Mouse (Mus musculus): ENCODE data around the gene Klk1b1.
"Not testable (repeated sequence)": the region's sequence is repeated elsewhere in the genome, so short reads cannot be mapped to it uniquely, and the experiment has no call there.

The Klk1b1 gene

DNA sequence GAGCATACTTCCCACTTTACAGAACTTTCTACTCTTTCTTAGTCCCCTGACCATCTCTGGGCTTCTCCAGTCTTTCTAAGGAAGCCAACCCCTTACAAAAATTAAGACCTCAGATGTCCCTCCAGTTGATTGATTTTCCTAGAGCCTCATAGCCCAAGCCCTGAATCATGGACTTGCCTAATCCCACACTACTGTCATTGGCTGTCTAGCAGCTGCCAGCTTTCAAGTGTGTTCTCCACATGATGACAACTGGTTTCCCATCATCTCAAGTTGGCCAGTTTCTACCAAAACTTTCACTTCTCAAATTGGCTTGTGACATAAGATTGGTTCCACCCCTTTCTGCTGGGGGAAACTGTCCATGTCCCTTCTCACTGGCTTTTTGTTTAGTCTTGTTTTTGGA is 38.3 kb downstream of the Klk1b1 start:
- in situ Hi-C loops (cut with MboI, MseI), result no loop called here

DNA sequence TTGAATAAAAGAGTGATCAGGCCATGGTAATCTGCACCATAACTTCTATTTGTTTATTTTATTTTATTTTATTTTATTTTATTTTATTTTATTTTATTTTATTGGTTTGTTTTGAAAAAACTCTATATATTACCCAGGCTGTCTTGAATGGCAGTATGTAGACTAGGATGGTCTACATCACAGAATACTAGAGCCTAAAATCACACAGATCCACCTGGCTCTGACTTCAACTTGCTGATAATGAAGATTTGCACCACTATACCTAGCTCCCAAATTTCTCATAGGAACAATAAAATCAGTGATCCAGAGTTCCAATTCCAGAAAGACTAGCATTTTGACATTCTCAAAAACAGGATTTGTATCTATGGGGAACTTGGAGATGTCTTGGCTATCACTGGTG is 45.3 kb downstream of the Klk1b1 start, which contains the start of gene Klk1b26:
Klk1b26 (plus strand) TSS at position 301 of the 400 bp plus-strand sequence.
- in situ Hi-C loops (cut with MboI, MseI), result not testable (repeated sequence)

DNA sequence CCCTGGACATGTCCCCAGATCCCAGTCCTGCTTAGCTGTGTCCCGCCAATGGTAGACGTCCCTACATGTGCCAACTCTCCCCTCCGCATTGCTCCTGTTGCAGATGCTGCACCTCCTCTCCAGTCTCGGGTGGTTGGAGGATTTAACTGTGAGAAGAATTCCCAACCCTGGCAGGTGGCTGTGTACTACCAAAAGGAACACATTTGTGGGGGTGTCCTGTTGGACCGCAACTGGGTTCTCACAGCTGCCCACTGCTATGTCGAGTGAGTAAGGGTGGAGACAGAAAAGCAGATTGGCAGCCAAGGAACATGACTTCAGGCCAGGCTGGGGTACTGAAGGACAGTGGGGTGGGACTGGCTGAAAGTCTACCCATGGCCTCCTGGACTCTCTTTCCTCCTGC is 48.1 kb downstream of the Klk1b1 start:
- in situ Hi-C loops (cut with MboI, MseI), result not testable (repeated sequence)

DNA sequence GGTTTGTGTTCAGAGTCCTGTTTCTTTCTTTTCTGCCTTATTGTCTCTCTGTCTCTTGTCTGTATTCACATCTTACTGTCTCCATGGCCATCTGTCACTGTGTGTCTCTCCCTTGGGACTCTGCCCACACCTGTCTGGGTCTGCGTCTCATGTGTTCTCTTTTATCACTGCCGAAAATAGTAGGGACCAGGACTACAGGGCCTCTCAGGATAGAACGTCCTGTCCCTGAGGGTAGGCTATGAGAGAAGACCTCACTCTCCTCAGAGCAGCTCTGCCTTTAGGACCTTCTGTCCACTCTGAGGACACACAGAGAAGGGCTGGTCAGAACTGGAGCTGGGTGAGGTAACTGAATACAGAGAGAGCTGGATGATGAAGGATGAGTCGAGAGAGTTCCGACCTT is 48.5 kb downstream of the Klk1b1 start:
- in situ Hi-C loops (cut with MboI, MseI), result no loop called here
